Mouse (Mus musculus) thymus, adult 18-20 months (tissue): Measurements from ENCODE around the gene Kirrel3.

Experiments
- DNase-seq, 2 experiments: peaks; one replicate each; pipeline ENCODE4 v3.0.0; 2022; ENCODE audit warnings: mixed read lengths in 2 of 2

Kirrel3 gene

GRCm38 (mm10) chr9:34518861-34519260 is 33.2 kb downstream of the Kirrel3 start:
- DNase-seq: no peak

- DNase-seq: no peak
These were observed 34.7 kb downstream of the Kirrel3 start for GRCm38 (mm10) chr9:34520234-34520950.

GRCm38 (mm10) chr9:34525695-34526094 is 40.0 kb downstream of the Kirrel3 start:
- no peak for DNase-seq

- DNase-seq: no peak
These were observed 53.1 kb downstream of the Kirrel3 start for GRCm38 (mm10) chr9:34538591-34539335.

- DNase-seq: no peak
These were observed 56.2 kb downstream of the Kirrel3 start for GRCm38 (mm10) chr9:34541908-34542307.

GRCm38 (mm10) chr9:34555699-34556098 is 70.0 kb downstream of the Kirrel3 start:
- DNase-seq: no peak

GRCm38 (mm10) chr9:34557846-34558245 is 72.2 kb downstream of the Kirrel3 start:
- no peak for DNase-seq

- no peak for DNase-seq
These were observed 72.7 kb downstream of the Kirrel3 start for GRCm38 (mm10) chr9:34558291-34558899.

- no peak for DNase-seq
These were observed 73.4 kb downstream of the Kirrel3 start for GRCm38 (mm10) chr9:34559102-34559501.

- DNase-seq: no peak
These were observed 75.6 kb downstream of the Kirrel3 start for GRCm38 (mm10) chr9:34561281-34561680.

GRCm38 (mm10) chr9:34562437-34563000 is 76.8 kb downstream of the Kirrel3 start:
- no peak for DNase-seq

- DNase-seq: no peak
These were observed 88.2 kb downstream of the Kirrel3 start for GRCm38 (mm10) chr9:34573906-34574305.

GRCm38 (mm10) chr9:34574611-34575010 is 88.9 kb downstream of the Kirrel3 start:
- DNase-seq: no peak

- DNase-seq: no peak
These were observed 93.5 kb downstream of the Kirrel3 start for GRCm38 (mm10) chr9:34579174-34579573.

- no peak for DNase-seq
These were observed 94.4 kb downstream of the Kirrel3 start for GRCm38 (mm10) chr9:34580059-34580458.

- DNase-seq: no peak
These were observed 96.8 kb downstream of the Kirrel3 start for GRCm38 (mm10) chr9:34582496-34582895.

GRCm38 (mm10) chr9:34585487-34585886 is 99.8 kb downstream of the Kirrel3 start:
- DNase-seq: no peak

GRCm38 (mm10) chr9:34586080-34586479 is 100.4 kb downstream of the Kirrel3 start:
- DNase-seq: no peak

- no peak for DNase-seq
These were observed 104.1 kb downstream of the Kirrel3 start for GRCm38 (mm10) chr9:34589799-34590198.

- DNase-seq: no peak
These were observed 106.4 kb downstream of the Kirrel3 start for GRCm38 (mm10) chr9:34592073-34592610.

- no peak for DNase-seq
These were observed 108.2 kb downstream of the Kirrel3 start for GRCm38 (mm10) chr9:34593889-34594288.

- no peak for DNase-seq
These were observed 114.6 kb downstream of the Kirrel3 start for GRCm38 (mm10) chr9:34600326-34600725.

GRCm38 (mm10) chr9:34603750-34604149 is 118.1 kb downstream of the Kirrel3 start:
- DNase-seq: no peak
